Mouse (Mus musculus) bone marrow macrophage, adult 2 months (primary cell): Measurements from ENCODE around the gene Mfsd6l.

ENCODE experiments used
- CTCF ChIP-seq: IDR thresholded peaks from 2 replicates; pipeline ENCODE4 v1.5.1; 2012; ENCODE audit warnings: low read depth, mild to moderate bottlenecking, low read length, moderate library complexity
- POLR2A ChIP-seq: IDR thresholded peaks from 2 replicates; pipeline ENCODE4 v1.6.1; 2012; ENCODE audit warnings: mild to moderate bottlenecking, low read depth, low read length, borderline replicate concordance

GRCm38 (mm10) chr11:68583225-68583624 is 27.2 kb downstream of the Mfsd6l start:
- TF ChIP-seq CTCF (no peak), POLR2A (no peak)
